Mouse (Mus musculus) left cerebral cortex, adult 8-10 months (tissue): ENCODE measurements around the gene Nuak2. TPM values are rescaled to one million over a fixed set of nuclear protein-coding genes. Genes with fewer than 3 reads are reported as not detected.

Source experiments
- DNase-seq, 2 experiments: peaks; one replicate each; pipeline ENCODE4 v3.0.0; 2022; ENCODE audit warnings: low spot score in 2 of 2
- total RNA-seq, 4 experiments: library from RNA; stranded (reverse); gene quantifications; 2 replicates each; pipeline ENCODE4 v1.2.4; 2022

The Nuak2 gene
- total RNA-seq, 4 experiments from 2014 or later: 0.81 to 1.7 (median 1.3) TPM

DNA sequence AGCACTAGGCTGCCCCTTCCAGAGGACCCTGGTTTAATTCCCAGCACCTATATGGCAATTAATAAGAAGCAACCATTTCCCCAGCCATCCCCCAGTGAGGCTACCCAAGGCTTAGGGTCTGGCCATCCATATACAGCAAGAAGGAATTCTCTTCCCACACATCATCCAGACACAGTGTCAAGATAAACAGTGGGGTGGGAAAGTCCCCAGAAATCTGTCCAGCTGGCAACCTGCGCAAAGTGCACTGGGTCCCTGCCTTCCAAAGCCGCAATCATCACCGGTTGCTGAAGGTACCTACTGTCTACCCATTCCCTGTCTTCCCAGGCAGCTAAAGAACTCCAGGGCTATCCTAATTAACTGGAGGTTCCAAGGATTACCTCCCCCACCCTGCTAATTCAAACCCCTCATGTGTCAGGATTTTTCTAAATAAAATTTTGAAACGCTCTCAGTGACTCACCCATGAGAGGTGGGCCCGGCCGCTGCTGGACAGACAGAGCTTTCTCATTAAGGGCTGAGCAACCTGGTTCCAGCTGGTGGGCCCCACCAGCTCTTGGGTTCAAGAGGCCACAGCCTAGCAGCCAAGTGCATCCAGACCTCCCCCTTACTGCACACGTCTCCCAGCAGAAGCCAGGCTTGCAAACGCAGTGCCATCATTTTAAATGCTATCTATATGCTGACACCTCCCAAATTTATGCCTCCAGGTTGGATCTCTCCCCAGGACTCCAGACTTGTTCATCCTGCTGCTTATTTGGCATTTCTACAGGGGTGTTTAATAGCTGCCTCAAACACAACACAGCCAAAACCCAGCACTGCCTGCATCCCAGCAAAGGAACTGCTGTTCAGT, 60.5 kb downstream of the Nuak2 start:
- DNase-seq: no peak

DNA sequence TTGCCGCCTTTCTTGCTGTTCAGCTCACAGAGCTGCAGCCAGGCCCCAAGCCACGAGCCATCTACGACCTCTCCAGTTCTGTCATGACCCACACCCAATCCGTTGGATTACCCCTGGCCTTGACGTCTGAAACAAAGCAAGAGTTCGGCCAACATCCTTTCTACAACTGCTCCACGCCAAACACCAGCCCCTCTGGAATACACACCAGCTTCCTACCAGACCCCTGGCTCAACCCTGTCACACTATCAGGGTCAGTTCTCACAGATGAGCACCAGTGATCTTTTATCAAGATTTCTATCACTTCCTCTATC, 61.1 kb downstream of the Nuak2 start:
- DNase-seq: no peak

DNA sequence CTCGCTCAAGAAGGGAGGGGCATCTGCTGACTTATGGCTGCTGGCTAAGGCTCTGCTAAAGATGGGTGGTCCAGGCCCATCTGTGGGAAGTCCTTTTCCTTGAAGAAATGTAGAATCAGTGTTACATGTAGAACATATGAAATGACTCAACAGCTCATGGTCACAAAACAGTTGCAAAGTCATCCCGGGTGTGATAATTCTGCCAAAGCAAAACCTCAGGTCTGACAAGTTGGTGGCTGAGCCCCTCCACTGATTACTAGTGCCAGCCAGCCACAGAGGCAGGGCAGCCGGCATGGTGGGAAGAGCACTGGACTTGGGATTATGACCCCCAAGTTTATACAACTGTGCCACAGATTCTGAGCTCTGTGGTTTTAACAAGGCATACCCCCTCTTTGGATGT, 61.9 kb downstream of the Nuak2 start:
- DNase-seq: no peak

- no peak for DNase-seq
These were observed 64.7 kb downstream of the Nuak2 start for GRCm38 (mm10) chr1:132380550-132381100.

GRCm38 (mm10) chr1:132381929-132382328, 66.0 kb downstream of the Nuak2 start:
- no peak for DNase-seq

Other genes starting within 250 kb of the Nuak2 start
- gene Mfsd4a, start 248.1 kb upstream of the Nuak2 start, total RNA-seq: 100 to 1,000 TPM in 1 of 4 experiments, 10 to 100 TPM in 3; 77.0 to 100 (median 85.0) TPM
- gene Cdk18, start 176.4 kb upstream of the Nuak2 start, total RNA-seq: 10 to 100 TPM; 29.2 to 42.7 (median 35.9) TPM
- gene Lemd1, start 124.7 kb upstream of the Nuak2 start, total RNA-seq: 1 to 10 TPM; 7.0 to 9.5 (median 8.1) TPM
- gene AC124108.1, start 124.7 kb upstream of the Nuak2 start, total RNA-seq: 1 to 10 TPM; 4.6 to 5.7 (median 4.7) TPM
- gene Gm10188, start 86.4 kb upstream of the Nuak2 start, total RNA-seq: not detected
- gene Klhdc8a, start 17.5 kb upstream of the Nuak2 start, total RNA-seq: 10 to 100 TPM; 12.3 to 15.1 (median 13.6) TPM
- gene Tmcc2, start 75.2 kb downstream of the Nuak2 start, total RNA-seq: 100 to 1,000 TPM; 182 to 205 (median 192) TPM
- 10 to 100 TPM; 40.9 to 51.7 (median 42.4) TPM for gene Dstyk, start 101.4 kb downstream of the Nuak2 start, total RNA-seq
- 10 to 100 TPM; 52.3 to 63.4 (median 58.7) TPM for gene Rbbp5, start 161.2 kb downstream of the Nuak2 start, total RNA-seq
- 1 to 10 TPM; 3.9 to 6.0 (median 5.7) TPM for gene Tmem81, start 190.1 kb downstream of the Nuak2 start, total RNA-seq
- gene Cntn2, start 227.1 kb downstream of the Nuak2 start, total RNA-seq: 100 to 1,000 TPM in 2 of 4 experiments, 10 to 100 TPM in 2; 96.9 to 104 (median 101) TPM